Mouse (Mus musculus): Measurements from ENCODE around the gene Negr1. TPM values are rescaled to one million over a fixed set of nuclear protein-coding genes. Genes with fewer than 3 reads are reported as not detected.

Gene Negr1
- polyA plus RNA-seq, 1 experiment from 2014 or later: 0.12 TPM

GRCm38 (mm10) chr3:157208966-157209365 lies 647.4 kb downstream of the Negr1 start:
- no peaks in the 10 kb centered on the region for H3K9me3 ChIP-seq (replicated peaks)
- no peak overlapping the region for H3K9ac ChIP-seq
- H3K4me1 ChIP-seq (replicated peaks): no peaks in the 10 kb centered on the region
- no peaks in the 10 kb centered on the region for H3K36me3 ChIP-seq
- ATAC-seq (ENCODE audit: low read depth): no peak
- H3K4me3 ChIP-seq (replicated peaks): no peak overlapping the region
- 21% methylated on average over 1 of the region's 1 CpGs for WGBS (ENCODE audit: insufficient replicate concordance)
- H3K4me2 ChIP-seq: no peak overlapping the region
- no peaks in the 10 kb centered on the region for H3K27me3 ChIP-seq
- no peak overlapping the region for H3K27ac ChIP-seq
- no peak for DNase-seq

- WGBS (ENCODE audit: insufficient replicate concordance): 43% methylated on average over 2 of the region's 2 CpGs
These were observed 647.8 kb downstream of the Negr1 start for GRCm38 (mm10) chr3:157209386-157209785.

GRCm38 (mm10) chr3:157215937-157216719 lies 654.5 kb downstream of the Negr1 start:
- H3K9ac ChIP-seq: no peak overlapping the region
- H3K4me2 ChIP-seq: no peak overlapping the region
- no peak overlapping the region for H3K4me3 ChIP-seq (replicated peaks)
- no peaks in the 10 kb centered on the region for H3K36me3 ChIP-seq
- H3K9me3 ChIP-seq (replicated peaks): no peaks in the 10 kb centered on the region
- H3K4me1 ChIP-seq (replicated peaks): no peaks in the 10 kb centered on the region
- no peak for ATAC-seq (ENCODE audit: low read depth)
- 59% methylated on average over 5 of the region's 5 CpGs for WGBS (ENCODE audit: insufficient replicate concordance)
- DNase-seq: no peak
- H3K27ac ChIP-seq: no peak overlapping the region
- no peaks in the 10 kb centered on the region for H3K27me3 ChIP-seq

More at GRCm38 (mm10) chr3:157209386-157209785, 647.8 kb downstream of the Negr1 start:
- no peak for DNase-seq
- no peak overlapping the region for H3K27ac ChIP-seq
- H3K27me3 ChIP-seq: no peaks in the 10 kb centered on the region
- no peak overlapping the region for H3K9ac ChIP-seq
- no peak for ATAC-seq (ENCODE audit: low read depth)
- no peaks in the 10 kb centered on the region for H3K36me3 ChIP-seq
- H3K4me1 ChIP-seq (replicated peaks): no peaks in the 10 kb centered on the region
- no peak overlapping the region for H3K4me3 ChIP-seq (replicated peaks)
- no peak overlapping the region for H3K4me2 ChIP-seq
- H3K9me3 ChIP-seq (replicated peaks): no peaks in the 10 kb centered on the region

GRCm38 (mm10) chr3:157217794-157218193 lies 656.2 kb downstream of the Negr1 start:
- no peak overlapping the region for H3K4me3 ChIP-seq (replicated peaks)
- ATAC-seq (ENCODE audit: low read depth) (no peak), DNase-seq (no peak)
- 59% methylated on average over 2 of the region's 2 CpGs for WGBS (ENCODE audit: insufficient replicate concordance)
- H3K4me2 ChIP-seq: no peak overlapping the region
- no peaks in the 10 kb centered on the region for H3K4me1 ChIP-seq (replicated peaks)
- H3K27ac ChIP-seq: no peak overlapping the region
- H3K27me3 ChIP-seq: no peaks in the 10 kb centered on the region
- H3K9me3 ChIP-seq (replicated peaks): no peaks in the 10 kb centered on the region
- no peak overlapping the region for H3K9ac ChIP-seq
- H3K36me3 ChIP-seq: no peaks in the 10 kb centered on the region

- Histone ChIP-seq H3K4me2 (no peak overlapping the region), H3K9ac (no peak overlapping the region), H3K36me3 (no peaks in the 10 kb centered on the region), H3K9me3 (replicated peaks) (no peaks in the 10 kb centered on the region), H3K27me3 (no peaks in the 10 kb centered on the region), H3K27ac (no peak overlapping the region), H3K4me3 (replicated peaks) (no peak overlapping the region), H3K4me1 (replicated peaks) (no peaks in the 10 kb centered on the region)
- DNase-seq (no peak), ATAC-seq (ENCODE audit: low read depth) (no peak)
- 59% methylated on average over 4 of the region's 4 CpGs for WGBS (ENCODE audit: insufficient replicate concordance)
These were observed 663.3 kb downstream of the Negr1 start for GRCm38 (mm10) chr3:157224920-157225319.

DNA sequence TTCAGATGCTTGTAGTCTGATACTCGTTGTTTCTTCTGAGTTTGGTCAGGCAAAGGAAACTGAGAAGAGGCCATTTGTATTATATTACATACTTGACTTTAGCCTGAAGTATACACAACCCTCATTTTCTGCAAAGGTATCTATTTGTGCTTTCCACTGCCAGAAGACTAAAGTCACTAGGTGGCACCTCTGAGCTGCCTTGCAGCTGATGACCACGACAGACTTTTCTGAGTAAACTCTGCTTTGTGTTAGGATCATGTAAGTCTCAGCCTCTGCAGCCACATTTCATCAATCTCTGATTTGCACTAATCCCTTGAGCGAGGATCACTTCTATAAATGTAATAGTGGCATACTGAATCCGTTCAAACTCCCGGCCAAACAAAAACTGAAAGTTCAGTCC lies 671.1 kb downstream of the Negr1 start:
- Histone ChIP-seq H3K9ac (no peak overlapping the region), H3K4me3 (replicated peaks) (no peak overlapping the region), H3K27ac (no peak overlapping the region), H3K9me3 (replicated peaks) (no peaks in the 10 kb centered on the region), H3K4me1 (replicated peaks) (no peaks in the 10 kb centered on the region), H3K36me3 (no peaks in the 10 kb centered on the region), H3K4me2 (no peak overlapping the region), H3K27me3 (no peaks in the 10 kb centered on the region)
- ATAC-seq (ENCODE audit: low read depth): no peak
- DNase-seq: no peak
- 32% methylated on average over 5 of the region's 5 CpGs for WGBS (ENCODE audit: insufficient replicate concordance)

DNA sequence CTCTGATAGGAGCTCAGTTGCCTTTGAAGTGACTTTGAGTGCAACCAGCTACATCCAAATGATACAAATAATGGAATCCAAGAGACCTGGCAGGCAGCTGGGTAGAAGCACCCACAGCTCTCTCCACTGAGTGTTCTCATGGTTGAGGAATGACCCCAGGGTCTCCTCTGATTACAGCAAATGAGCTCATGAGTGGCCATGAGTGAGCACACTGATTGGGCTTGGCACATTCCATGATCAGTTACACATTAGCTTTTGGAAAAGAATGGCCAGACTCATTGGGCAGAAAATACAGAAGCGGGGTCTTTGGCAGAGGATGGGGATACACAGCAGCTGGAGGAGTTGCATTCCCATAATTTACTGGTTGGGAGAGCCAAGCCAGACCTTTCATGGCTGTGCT lies 678.6 kb downstream of the Negr1 start:
- ATAC-seq (ENCODE audit: low read depth): no peak
- H3K4me2 ChIP-seq: no peak overlapping the region
- WGBS (ENCODE audit: insufficient replicate concordance): 57% methylated on average over 1 of the region's 1 CpGs
- H3K9me3 ChIP-seq (replicated peaks): no peaks in the 10 kb centered on the region
- no peak overlapping the region for H3K27ac ChIP-seq
- DNase-seq: no peak
- no peaks in the 10 kb centered on the region for H3K4me1 ChIP-seq (replicated peaks)
- H3K4me3 ChIP-seq (replicated peaks): no peak overlapping the region
- no peak overlapping the region for H3K9ac ChIP-seq
- H3K36me3 ChIP-seq: no peaks in the 10 kb centered on the region
- H3K27me3 ChIP-seq: no peaks in the 10 kb centered on the region

- no peaks in the 10 kb centered on the region for H3K9me3 ChIP-seq (replicated peaks)
- no peak overlapping the region for H3K9ac ChIP-seq
- no peaks in the 10 kb centered on the region for H3K4me1 ChIP-seq (replicated peaks)
- WGBS (ENCODE audit: insufficient replicate concordance): 21% methylated on average over 1 of the region's 1 CpGs
- no peak overlapping the region for H3K4me3 ChIP-seq (replicated peaks)
- H3K36me3 ChIP-seq: no peaks in the 10 kb centered on the region
- DNase-seq (no peak), ATAC-seq (ENCODE audit: low read depth) (no peak)
- no peak overlapping the region for H3K27ac ChIP-seq
- H3K4me2 ChIP-seq: no peak overlapping the region
- no peaks in the 10 kb centered on the region for H3K27me3 ChIP-seq
These were observed 693.9 kb downstream of the Negr1 start for GRCm38 (mm10) chr3:157255446-157255845.

GRCm38 (mm10) chr3:157255863-157256262 lies 694.3 kb downstream of the Negr1 start:
- H3K36me3 ChIP-seq: no peaks in the 10 kb centered on the region
- no peak overlapping the region for H3K27ac ChIP-seq
- no peaks in the 10 kb centered on the region for H3K9me3 ChIP-seq (replicated peaks)
- no peak for DNase-seq
- no peak overlapping the region for H3K4me3 ChIP-seq (replicated peaks)
- 42% methylated on average over 3 of the region's 3 CpGs for WGBS (ENCODE audit: insufficient replicate concordance)
- H3K9ac ChIP-seq: no peak overlapping the region
- no peaks in the 10 kb centered on the region for H3K4me1 ChIP-seq (replicated peaks)
- no peak for ATAC-seq (ENCODE audit: low read depth)
- H3K27me3 ChIP-seq: no peaks in the 10 kb centered on the region
- H3K4me2 ChIP-seq: no peak overlapping the region

GRCm38 (mm10) chr3:157268742-157269141 lies 707.1 kb downstream of the Negr1 start:
- Histone ChIP-seq H3K4me3 (replicated peaks) (no peak overlapping the region), H3K9ac (no peak overlapping the region), H3K27me3 (no peaks in the 10 kb centered on the region), H3K4me2 (no peak overlapping the region), H3K36me3 (no peaks in the 10 kb centered on the region), H3K9me3 (replicated peaks) (no peaks in the 10 kb centered on the region), H3K27ac (no peak overlapping the region), H3K4me1 (replicated peaks) (no peaks in the 10 kb centered on the region)
- ATAC-seq (ENCODE audit: low read depth): no peak
- DNase-seq: no peak
- 58% methylated on average over 4 of the region's 4 CpGs for WGBS (ENCODE audit: insufficient replicate concordance)

DNA sequence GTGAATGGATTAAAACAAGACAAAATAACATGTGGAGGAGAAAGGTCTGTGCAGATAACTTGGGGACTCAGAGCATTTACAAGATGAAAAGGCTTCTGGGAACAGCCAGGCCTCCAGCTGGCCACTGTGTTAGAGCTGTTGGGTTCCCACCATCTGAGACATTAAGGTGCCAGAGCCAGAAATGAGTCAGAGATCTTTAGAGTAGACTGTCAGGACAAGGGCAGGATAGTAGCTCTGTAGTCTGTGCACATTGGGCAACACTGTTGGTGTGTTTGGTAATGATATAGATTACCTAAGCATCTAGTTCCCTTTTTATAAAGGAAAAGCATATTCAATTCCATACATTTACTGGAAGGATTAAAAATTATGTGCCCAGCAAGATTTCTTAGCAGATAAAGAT lies 710.8 kb downstream of the Negr1 start:
- H3K9me3 ChIP-seq (replicated peaks): no peaks in the 10 kb centered on the region
- H3K4me3 ChIP-seq (replicated peaks): no peak overlapping the region

GRCm38 (mm10) chr3:157274143-157274542 lies 712.5 kb downstream of the Negr1 start:
- ATAC-seq (ENCODE audit: low read depth): no peak

More for the DNA sequence above, 710.8 kb downstream of the Negr1 start:
- no peaks in the 10 kb centered on the region for H3K27me3 ChIP-seq
- H3K9ac ChIP-seq: no peak overlapping the region
- no peak overlapping the region for H3K27ac ChIP-seq
- ATAC-seq (ENCODE audit: low read depth) (no peak), DNase-seq (no peak)
- H3K36me3 ChIP-seq: no peaks in the 10 kb centered on the region
- no peaks in the 10 kb centered on the region for H3K4me1 ChIP-seq (replicated peaks)
- H3K4me2 ChIP-seq: no peak overlapping the region

More at GRCm38 (mm10) chr3:157274143-157274542, 712.5 kb downstream of the Negr1 start:
- Histone ChIP-seq H3K9me3 (replicated peaks) (no peaks in the 10 kb centered on the region), H3K27me3 (no peaks in the 10 kb centered on the region), H3K4me1 (replicated peaks) (no peaks in the 10 kb centered on the region), H3K4me2 (no peak overlapping the region), H3K27ac (no peak overlapping the region), H3K4me3 (replicated peaks) (no peak overlapping the region), H3K9ac (no peak overlapping the region), H3K36me3 (no peaks in the 10 kb centered on the region)
- DNase-seq: no peak
- WGBS (ENCODE audit: insufficient replicate concordance): 50% methylated on average over 1 of the region's 1 CpGs

Measured in liver, embryonic 13.5 days (tissue).